Mouse (Mus musculus): ENCODE measurements around the gene Ctcf. TPM values are rescaled to one million over a fixed set of nuclear protein-coding genes. Genes with fewer than 3 reads are reported as not detected.

Gene Ctcf
- total RNA-seq, 2 experiments from 2014 or later = 50.8 to 65.2 TPM

- no peak for DNase-seq
These were observed 18.7 kb upstream of the Ctcf start for GRCm38 (mm10) chr8:105617451-105618278.

- no peak for DNase-seq
These were observed 18.1 kb upstream of the Ctcf start for GRCm38 (mm10) chr8:105618279-105618634.

GRCm38 (mm10) chr8:105618892-105619591 is 17.3 kb upstream of the Ctcf start:
- DNase-seq = no peak

- DNase-seq = no peak
These were observed 16.2 kb upstream of the Ctcf start for GRCm38 (mm10) chr8:105620211-105620610.

- DNase-seq = no peak
These were observed 15.2 kb upstream of the Ctcf start for GRCm38 (mm10) chr8:105620946-105621720.

- DNase-seq = no peak
These were observed 14.5 kb upstream of the Ctcf start for GRCm38 (mm10) chr8:105621841-105622240.

- peak; percentile 93 to 96 for DNase-seq
These were observed 13.9 kb upstream of the Ctcf start for GRCm38 (mm10) chr8:105622421-105622920.

GRCm38 (mm10) chr8:105623118-105623517 is 13.2 kb upstream of the Ctcf start:
- DNase-seq = no peak

- DNase-seq = no peak
These were observed 12.6 kb upstream of the Ctcf start for GRCm38 (mm10) chr8:105623679-105624245.

- no peak for DNase-seq
These were observed 12.0 kb upstream of the Ctcf start for GRCm38 (mm10) chr8:105624401-105624800.

- no peak for DNase-seq
These were observed 11.5 kb upstream of the Ctcf start for GRCm38 (mm10) chr8:105624831-105625230.

- no peak for DNase-seq
These were observed 10.3 kb upstream of the Ctcf start for GRCm38 (mm10) chr8:105626086-105626485.

GRCm38 (mm10) chr8:105629337-105629736 is 7.0 kb upstream of the Ctcf start:
- no peak for DNase-seq

- no peak for DNase-seq
These were observed 1.5 kb upstream of the Ctcf start for GRCm38 (mm10) chr8:105634771-105635458.

GRCm38 (mm10) chr8:105635481-105635880 is 887 bp upstream of the Ctcf start:
- no peak for DNase-seq

GRCm38 (mm10) chr8:105636963-105637510 is 669 bp downstream of the Ctcf start, which contains the start of gene Agrp:
Agrp (minus strand) TSS chr8:105637393.
- DNase-seq = peak; percentile 50 to 65

- DNase-seq = no peak
These were observed 1.3 kb downstream of the Ctcf start for GRCm38 (mm10) chr8:105637601-105638041.

GRCm38 (mm10) chr8:105638510-105638909 is 2.1 kb downstream of the Ctcf start:
- DNase-seq = no peak

- DNase-seq = no peak
These were observed 3.5 kb downstream of the Ctcf start for GRCm38 (mm10) chr8:105639835-105640234.

- peak in 1 of 2 experiments; percentile 37 for DNase-seq
These were observed 4.1 kb downstream of the Ctcf start for GRCm38 (mm10) chr8:105640511-105640910.

- DNase-seq = no peak
These were observed 8.8 kb downstream of the Ctcf start for GRCm38 (mm10) chr8:105645205-105645604.
